Mouse (Mus musculus) small intestine, adult 2 months (tissue): ENCODE measurements around the gene Krt18.

Source experiments
- CTCF ChIP-seq: fragments of 200-500 bp; IDR thresholded peaks from 2 replicates; pipeline ENCODE4 v1.5.1; 2012; ENCODE audit warnings: low read depth, mild to moderate bottlenecking, control low read depth, inconsistent platforms, low read length, moderate library complexity, mixed read lengths; ENCODE audit not compliant: insufficient replicate concordance, insufficient read length; ENCODE audit errors: extremely low read depth
- POLR2A ChIP-seq: fragments of 200-500 bp; IDR thresholded peaks from 2 replicates; pipeline ENCODE4 v1.6.1; 2012; ENCODE audit warnings: low read depth, mild to moderate bottlenecking, control low read depth, inconsistent platforms, low read length, moderate library complexity

DNA sequence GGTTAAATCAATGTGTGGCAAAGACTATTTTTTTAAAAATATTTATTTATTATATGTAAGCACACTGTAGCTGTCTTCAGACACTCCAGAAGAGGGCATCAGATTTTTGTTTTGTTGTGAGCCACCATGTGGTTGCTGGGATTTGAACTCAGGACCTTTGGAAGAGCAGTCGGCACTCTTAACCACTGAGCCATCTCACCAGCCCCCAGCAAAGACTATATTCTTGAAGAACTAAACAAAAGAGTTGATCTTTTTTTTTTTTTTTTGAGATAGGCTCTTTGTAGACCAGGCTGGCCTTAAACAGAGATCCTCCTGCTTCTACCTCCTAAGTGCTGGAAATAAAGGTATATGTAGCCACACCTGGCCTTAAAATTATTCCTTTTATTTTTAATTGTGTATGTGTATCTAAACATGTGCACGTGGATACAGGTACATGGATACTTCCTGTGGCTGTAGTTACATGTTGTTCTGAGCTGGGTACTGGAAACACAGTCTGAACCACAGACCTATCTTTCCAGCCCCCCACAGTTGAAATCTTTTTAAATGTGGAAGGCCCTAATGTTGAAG lies 49.2 kb downstream of the Krt18 start:
- TF ChIP-seq CTCF = no peak
- TF ChIP-seq POLR2A = no peak
